Mouse (Mus musculus) small intestine, adult 2 months (tissue): ENCODE measurements at regions not wholly inside any gene's neighbourhood (a gene's known extent, or its start where the extent isn't known, plus 50 kb on each side); places are given as distances from the start of the nearest gene placed in this dataset.

Source experiments
- CTCF ChIP-seq: fragments of 200-500 bp; IDR thresholded peaks from 2 replicates; pipeline ENCODE4 v1.5.1; 2012; ENCODE audit warnings: low read depth, mild to moderate bottlenecking, control low read depth, inconsistent platforms, low read length, moderate library complexity, mixed read lengths; ENCODE audit not compliant: insufficient replicate concordance, insufficient read length; ENCODE audit errors: extremely low read depth
- POLR2A ChIP-seq: fragments of 200-500 bp; IDR thresholded peaks from 2 replicates; pipeline ENCODE4 v1.6.1; 2012; ENCODE audit warnings: low read depth, mild to moderate bottlenecking, control low read depth, inconsistent platforms, low read length, moderate library complexity

DNA sequence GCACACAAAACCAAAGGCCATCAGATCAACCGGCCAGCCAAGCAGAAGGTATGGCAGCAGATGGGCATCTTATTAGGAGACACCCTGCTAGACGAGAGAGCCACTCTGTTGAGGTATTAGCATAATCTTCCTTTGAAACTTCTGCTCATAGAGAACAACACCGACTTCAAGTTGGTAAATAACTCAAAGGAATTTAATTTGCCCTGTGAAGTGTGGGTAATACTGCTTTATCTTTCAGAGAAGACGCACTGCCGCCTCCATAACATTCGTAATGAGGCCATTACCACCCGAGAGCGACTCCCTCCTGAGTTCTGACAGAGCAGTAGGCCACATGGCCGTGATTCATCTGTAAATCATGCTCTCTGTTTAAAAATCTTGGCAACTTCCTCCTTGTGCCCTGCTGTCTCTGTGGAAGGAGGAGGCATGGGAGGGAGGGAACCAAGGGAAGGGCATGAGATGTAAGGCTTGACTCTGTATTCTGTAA lies 214.4 kb downstream of the Gm10260 start:
- no peak for TF ChIP-seq CTCF
- TF ChIP-seq POLR2A = no peak
